Mouse (Mus musculus): Measurements from ENCODE around the gene Scamp1. TPM values are rescaled to one million over a fixed set of nuclear protein-coding genes. Genes with fewer than 3 reads are reported as not detected.
"Not testable (repeated sequence)": the region's sequence is repeated elsewhere in the genome, so short reads cannot be mapped to it uniquely, and the experiment has no call there.

Gene Scamp1
- total and polyA plus RNA-seq, 2 experiments from 2014 or later, result 14.9 to 20.9 TPM

DNA sequence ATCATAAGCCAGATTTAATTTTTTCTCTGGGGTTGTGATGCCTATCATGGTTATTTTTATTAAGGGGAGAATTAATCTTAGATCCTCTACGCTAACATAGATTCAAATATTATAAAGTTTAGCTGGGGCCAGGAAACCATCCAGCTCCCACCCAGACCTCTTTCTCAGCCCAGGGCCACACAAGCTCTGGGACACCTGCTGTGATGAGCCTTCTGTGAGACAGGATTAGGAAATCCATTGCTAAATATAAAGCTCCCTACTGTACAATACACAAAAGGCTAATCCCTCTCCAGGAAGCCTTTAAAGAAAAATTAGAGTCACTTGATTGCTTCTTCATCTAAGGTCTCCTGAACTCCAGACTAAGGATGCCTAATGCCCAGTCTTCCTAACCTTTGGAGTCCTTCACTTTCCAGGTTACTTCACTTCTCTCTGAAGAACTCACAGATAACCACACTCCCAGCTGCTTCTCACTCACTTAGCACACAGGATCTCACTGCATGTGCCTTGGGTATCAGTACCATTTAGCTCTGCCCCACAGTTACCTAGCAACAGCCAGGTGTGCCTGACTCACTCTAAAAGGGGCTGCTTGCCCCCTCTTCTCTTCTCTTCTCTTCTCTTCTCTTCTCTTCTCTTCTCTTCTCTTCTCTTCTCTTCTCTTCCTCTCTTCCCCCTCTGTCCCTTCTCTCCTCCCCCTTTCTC lies 35.6 kb upstream of the Scamp1 start:
- 0 out of 2 replicates have a peak, but pooled peaks cover 3% of the 10 kb centered on the region for H3K9me3 ChIP-seq (replicated peaks; ENCODE audit: control insufficient read depth, low read length)
- H3K27ac ChIP-seq (ENCODE audit: low read depth), result no peak overlapping the region
- DNase-seq (ENCODE audit: low spot score) (no peak), ATAC-seq (ENCODE audit: insufficient read depth, low read depth) (no peak)
- WGBS, result 74% methylated on average over 1 of the region's 1 CpGs
- TF ChIP-seq EP300 (IDR thresholded peaks at IDR 0.05; ENCODE audit: low read depth), result no peak
- no peak overlapping the region for H3K4me3 ChIP-seq (ENCODE audit: low read depth, low read length)
- H3K27me3 ChIP-seq (ENCODE audit: control insufficient read depth, insufficient read depth, low read length), result no peaks in the 10 kb centered on the region
- H3K9ac ChIP-seq (replicated peaks; ENCODE audit: low read depth, low read length), result no peak overlapping the region
- H3K4me1 ChIP-seq (ENCODE audit: control insufficient read depth, insufficient read depth), result no peaks in the 10 kb centered on the region
- no peak overlapping the region for H3K4me2 ChIP-seq (ENCODE audit: low read depth, low read length)
- no peaks in the 10 kb centered on the region for H3K36me3 ChIP-seq (replicated peaks; ENCODE audit: control insufficient read depth, insufficient read depth, low read length)

DNA sequence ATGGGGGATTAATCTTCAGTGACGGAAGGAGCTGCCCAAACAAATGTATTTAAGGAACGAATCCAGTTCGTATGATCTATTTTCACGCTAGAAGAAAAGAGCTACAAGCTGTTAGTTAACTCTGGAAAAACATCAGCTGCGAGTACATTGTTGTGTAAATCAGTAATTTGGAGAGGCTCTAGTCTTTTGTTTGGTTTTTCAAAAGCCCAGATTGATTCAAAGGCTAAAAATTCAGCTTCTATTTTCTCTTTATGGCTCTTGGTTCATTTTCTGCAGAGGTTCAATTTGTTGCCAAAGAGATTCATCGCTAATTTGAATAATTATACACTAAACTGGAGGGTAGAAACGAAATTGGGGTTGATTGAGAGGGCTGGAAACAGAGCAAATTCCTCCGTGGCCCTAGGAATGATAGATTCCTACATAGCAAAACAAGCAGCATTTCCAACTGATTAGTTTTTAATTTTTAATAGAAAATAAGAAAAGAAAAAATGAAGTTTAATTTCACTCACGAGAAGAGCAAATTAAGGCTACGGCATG lies 31.4 kb upstream of the Scamp1 start:
- Histone ChIP-seq H3K9me3 (replicated peaks; ENCODE audit: control insufficient read depth, low read length) (no peaks in the 10 kb centered on the region), H3K27me3 (ENCODE audit: control insufficient read depth, insufficient read depth, low read length) (no peaks in the 10 kb centered on the region), H3K4me3 (ENCODE audit: low read depth, low read length) (no peak overlapping the region), H3K4me1 (ENCODE audit: control insufficient read depth, insufficient read depth) (no peaks in the 10 kb centered on the region), H3K4me2 (ENCODE audit: low read depth, low read length) (no peak overlapping the region), H3K9ac (replicated peaks; ENCODE audit: low read depth, low read length) (no peak overlapping the region), H3K36me3 (replicated peaks; ENCODE audit: control insufficient read depth, insufficient read depth, low read length) (no peaks in the 10 kb centered on the region), H3K27ac (ENCODE audit: low read depth) (no peak overlapping the region)
- ATAC-seq (ENCODE audit: insufficient read depth, low read depth) (no peak), DNase-seq (ENCODE audit: low spot score) (no peak)
- TF ChIP-seq CTCF (IDR thresholded peaks at IDR 0.05; ENCODE audit: low read depth) (no peak), EP300 (IDR thresholded peaks at IDR 0.05; ENCODE audit: low read depth) (no peak)
- WGBS, result 89% methylated on average over 10 of the region's 10 CpGs

DNA sequence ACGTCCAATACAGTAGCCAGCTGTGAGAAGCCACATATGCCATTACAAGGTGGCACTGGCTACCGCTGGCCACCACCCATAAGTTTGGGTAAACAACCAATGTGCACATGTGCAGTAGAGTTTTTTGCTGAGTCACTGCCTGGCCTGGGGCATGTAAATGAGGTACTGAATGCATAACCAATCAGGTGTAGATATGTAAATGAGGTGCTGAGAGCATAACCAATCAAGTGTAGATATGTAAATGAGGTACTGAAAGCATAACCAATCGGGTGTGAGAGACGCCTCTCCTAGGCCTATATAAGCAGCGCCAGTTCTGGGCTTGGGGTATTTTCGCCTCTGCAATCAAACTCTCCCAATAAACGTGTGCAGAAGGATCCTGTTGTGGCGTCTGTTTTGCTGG lies 27.2 kb upstream of the Scamp1 start:
- not testable (repeated sequence) for H3K4me2 ChIP-seq (ENCODE audit: low read depth, low read length); H3K27me3 ChIP-seq (ENCODE audit: control insufficient read depth, insufficient read depth, low read length); H3K4me3 ChIP-seq (ENCODE audit: low read depth, low read length); DNase-seq (ENCODE audit: low spot score); H3K4me1 ChIP-seq (ENCODE audit: control insufficient read depth, insufficient read depth); H3K27ac ChIP-seq (ENCODE audit: low read depth); H3K9ac ChIP-seq (replicated peaks; ENCODE audit: low read depth, low read length); H3K36me3 ChIP-seq (replicated peaks; ENCODE audit: control insufficient read depth, insufficient read depth, low read length); H3K9me3 ChIP-seq (replicated peaks; ENCODE audit: control insufficient read depth, low read length); ATAC-seq (ENCODE audit: insufficient read depth, low read depth)
- 90% methylated on average over 8 of the region's 8 CpGs for WGBS

DNA sequence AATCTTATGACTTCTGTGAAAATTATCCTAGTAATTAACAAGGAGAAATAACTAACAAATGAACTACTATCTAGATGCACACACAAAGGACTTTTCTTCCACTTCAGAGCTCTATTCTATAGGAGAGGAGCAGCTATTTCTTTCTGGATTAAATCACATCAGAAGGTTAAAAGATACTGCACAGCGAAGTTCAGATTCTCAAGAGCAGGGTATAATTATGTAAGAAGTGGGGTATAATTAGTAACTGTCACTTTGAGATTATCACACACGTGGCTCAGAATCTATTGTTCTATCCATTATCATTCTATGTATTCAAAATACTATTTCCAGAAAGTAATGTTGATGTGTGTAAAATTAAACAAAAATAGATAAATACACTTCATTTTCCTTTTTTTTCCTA lies 22.6 kb upstream of the Scamp1 start:
- TF ChIP-seq EP300 (IDR thresholded peaks at IDR 0.05; ENCODE audit: low read depth) (no peak), CTCF (IDR thresholded peaks at IDR 0.05; ENCODE audit: low read depth) (no peak)
- peaks cover 6% of the 10 kb centered on the region for H3K4me1 ChIP-seq (ENCODE audit: control insufficient read depth, insufficient read depth)
- WGBS, result 42% methylated on average over 2 of the region's 2 CpGs
- H3K27ac ChIP-seq (ENCODE audit: low read depth), result no peak overlapping the region
- no peak overlapping the region for H3K9ac ChIP-seq (replicated peaks; ENCODE audit: low read depth, low read length)
- no peak overlapping the region for H3K4me2 ChIP-seq (ENCODE audit: low read depth, low read length)
- H3K9me3 ChIP-seq (replicated peaks; ENCODE audit: control insufficient read depth, low read length), result no peaks in the 10 kb centered on the region
- DNase-seq (ENCODE audit: low spot score), result no peak
- H3K27me3 ChIP-seq (ENCODE audit: control insufficient read depth, insufficient read depth, low read length), result no peaks in the 10 kb centered on the region
- no peak for ATAC-seq (ENCODE audit: insufficient read depth, low read depth)
- H3K36me3 ChIP-seq (replicated peaks; ENCODE audit: control insufficient read depth, insufficient read depth, low read length), result no peaks in the 10 kb centered on the region
- H3K4me3 ChIP-seq (ENCODE audit: low read depth, low read length), result no peak overlapping the region

DNA sequence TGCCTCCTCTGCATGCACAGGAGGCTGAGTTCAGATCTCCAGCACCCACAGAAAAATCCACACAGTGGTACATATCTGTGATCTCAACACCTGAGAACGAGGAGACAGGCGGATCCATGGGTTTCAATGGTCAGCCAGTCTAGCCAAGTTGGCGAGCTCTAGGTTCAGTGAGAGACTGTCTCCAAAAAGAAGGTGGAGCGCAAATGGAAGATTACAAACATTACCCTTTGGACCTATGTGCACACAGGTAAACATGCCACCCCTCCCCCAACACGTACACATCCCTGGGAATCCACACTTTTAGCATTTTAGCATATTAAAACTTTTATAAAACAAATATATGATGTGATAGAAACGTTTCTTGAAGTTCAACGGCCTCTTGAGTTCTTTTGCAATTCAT lies 21.9 kb upstream of the Scamp1 start:
- no peak overlapping the region for H3K27ac ChIP-seq (ENCODE audit: low read depth)
- TF ChIP-seq CTCF (IDR thresholded peaks at IDR 0.05; ENCODE audit: low read depth) (no peak), EP300 (IDR thresholded peaks at IDR 0.05; ENCODE audit: low read depth) (no peak)
- no peak overlapping the region for H3K4me2 ChIP-seq (ENCODE audit: low read depth, low read length)
- no peak for ATAC-seq (ENCODE audit: insufficient read depth, low read depth)
- H3K36me3 ChIP-seq (replicated peaks; ENCODE audit: control insufficient read depth, insufficient read depth, low read length), result no peaks in the 10 kb centered on the region
- no peak for DNase-seq (ENCODE audit: low spot score)
- WGBS, result 84% methylated on average over 7 of the region's 7 CpGs
- H3K27me3 ChIP-seq (ENCODE audit: control insufficient read depth, insufficient read depth, low read length), result no peaks in the 10 kb centered on the region
- no peaks in the 10 kb centered on the region for H3K9me3 ChIP-seq (replicated peaks; ENCODE audit: control insufficient read depth, low read length)
- peaks cover 6% of the 10 kb centered on the region for H3K4me1 ChIP-seq (ENCODE audit: control insufficient read depth, insufficient read depth)
- no peak overlapping the region for H3K9ac ChIP-seq (replicated peaks; ENCODE audit: low read depth, low read length)
- H3K4me3 ChIP-seq (ENCODE audit: low read depth, low read length), result no peak overlapping the region

DNA sequence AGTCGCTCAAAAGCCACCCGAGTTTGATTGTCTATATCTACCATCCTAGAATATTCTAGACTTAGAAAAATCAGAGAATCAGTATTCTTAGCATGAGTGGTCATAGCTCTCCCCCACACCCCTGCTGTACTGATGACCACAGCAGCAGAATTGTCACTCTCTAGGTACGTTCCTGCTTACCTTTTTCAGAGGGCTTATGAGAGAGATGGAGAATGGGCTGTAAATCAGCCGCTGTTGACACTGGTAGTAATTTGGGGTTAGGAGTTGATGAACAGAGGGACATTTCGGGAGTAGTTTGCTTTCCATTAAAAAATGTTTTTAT lies 21.3 kb upstream of the Scamp1 start:
- DNase-seq (ENCODE audit: low spot score) (no peak), ATAC-seq (ENCODE audit: insufficient read depth, low read depth) (no peak)
- Histone ChIP-seq H3K4me2 (ENCODE audit: low read depth, low read length) (peak overlapping the region; percentile 50), H3K9ac (replicated peaks; ENCODE audit: low read depth, low read length) (no peak overlapping the region), H3K27ac (ENCODE audit: low read depth) (no peak overlapping the region), H3K4me3 (ENCODE audit: low read depth, low read length) (0 out of 2 replicates have a peak overlapping the region, but pooled peaks have one; percentile 10), H3K27me3 (ENCODE audit: control insufficient read depth, insufficient read depth, low read length) (no peaks in the 10 kb centered on the region), H3K4me1 (ENCODE audit: control insufficient read depth, insufficient read depth) (peaks cover 6% of the 10 kb centered on the region), H3K9me3 (replicated peaks; ENCODE audit: control insufficient read depth, low read length) (no peaks in the 10 kb centered on the region), H3K36me3 (replicated peaks; ENCODE audit: control insufficient read depth, insufficient read depth, low read length) (no peaks in the 10 kb centered on the region)
- TF ChIP-seq EP300 (IDR thresholded peaks at IDR 0.05; ENCODE audit: low read depth) (no peak), CTCF (IDR thresholded peaks at IDR 0.05; ENCODE audit: low read depth) (no peak)
- 33% methylated on average over 5 of the region's 5 CpGs for WGBS
